Mouse (Mus musculus) hindbrain, embryonic 15.5 days (tissue): ENCODE data around the gene Efcab2. TPM values are rescaled to one million over a fixed set of nuclear protein-coding genes. Genes with fewer than 3 reads are reported as not detected.

Experiments
- ATAC-seq: fragments of 200-750 bp; cut with Nextera tagmentation; 2 replicates; pipeline ENCODE4 v1.8.0; 2017; ENCODE audit warnings: low read depth, moderate number of reproducible peaks, moderate TSS enrichment; ENCODE audit not compliant: low FRiP score
- H3K27ac ChIP-seq: fragments of 300-500 bp; sonication (generic); replicated peaks from 2 replicates; pipeline ENCODE4 v1.5.1; 2015; ENCODE audit warnings: mild to moderate bottlenecking, inconsistent platforms
- H3K27me3 ChIP-seq: fragments of 300-500 bp; sonication (generic); 2 replicates; pipeline ENCODE4 v1.6.1; 2015; ENCODE audit warnings: control low read depth, inconsistent platforms
- H3K36me3 ChIP-seq: fragments of 300-500 bp; sonication (generic); 2 replicates; pipeline ENCODE4 v1.6.1; 2015; ENCODE audit warnings: control low read depth, inconsistent platforms
- H3K4me1 ChIP-seq: fragments of 300-500 bp; sonication (generic); replicated peaks from 2 replicates; pipeline ENCODE4 v1.6.1; 2015; ENCODE audit warnings: control low read depth, inconsistent platforms
- H3K4me2 ChIP-seq: fragments of 300-500 bp; sonication (generic); 2 replicates; pipeline ENCODE4 v1.6.1; 2015; ENCODE audit warnings: moderate library complexity, mild to moderate bottlenecking, inconsistent platforms
- H3K4me3 ChIP-seq: fragments of 300-500 bp; sonication (generic); 2 replicates; pipeline ENCODE4 v1.5.1; 2015; ENCODE audit warnings: mild to moderate bottlenecking, inconsistent platforms
- H3K9ac ChIP-seq: fragments of 300-500 bp; sonication (generic); 2 replicates; pipeline ENCODE4 v1.6.1; 2015; ENCODE audit warnings: inconsistent platforms
- H3K9me3 ChIP-seq: fragments of 300-500 bp; sonication (generic); 2 replicates; pipeline ENCODE4 v1.6.1; 2016; ENCODE audit warnings: control low read depth, inconsistent platforms
- WGBS: fragments of 180-500 bp; shearing (Covaris S2); methylation state at CpG from one replicate; pipeline ENCODE4 v1.1.7; 2015; 5-methylcytosine and 5-hydroxymethylcytosine counted together
- polyA plus RNA-seq: library from polyadenylated mRNA; unstranded; fragments of >200 nt; fragmentation: Nextera tagmentation; extraction: Ambion mirVana; gene quantifications from 2 replicates; pipeline ENCODE4 v1.2.1, GENCODE M21; 2015

Efcab2 gene
- polyA plus RNA-seq, 1 experiment from 2014 or later, result 11.2 TPM

DNA sequence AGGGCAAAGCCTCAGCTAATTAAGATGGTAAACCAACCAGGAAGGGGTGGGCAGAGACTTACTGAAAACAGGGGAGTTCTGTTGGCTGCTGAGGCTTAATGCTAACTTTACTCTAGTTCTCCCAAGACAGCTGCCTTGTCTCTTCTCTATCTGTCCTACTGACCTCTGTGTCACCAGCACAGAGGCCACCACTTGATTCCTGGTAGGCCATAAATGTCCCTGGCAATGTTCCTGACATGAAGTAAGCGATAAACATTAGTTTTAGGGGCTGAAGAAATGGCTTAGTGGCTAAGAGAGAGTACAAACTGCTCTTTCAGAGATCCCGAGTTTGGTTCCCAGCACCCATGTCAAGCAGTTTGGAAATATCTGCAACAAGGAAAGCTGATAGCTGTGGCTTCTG lies 29.0 kb upstream of the Efcab2 start:
- Histone ChIP-seq H3K4me1 (no peaks in the 10 kb centered on the region), H3K27me3 (no peaks in the 10 kb centered on the region), H3K36me3 (no peaks in the 10 kb centered on the region), H3K4me2 (no peak overlapping the region), H3K27ac (no peak overlapping the region), H3K9me3 (no peaks in the 10 kb centered on the region), H3K4me3 (no peak overlapping the region), H3K9ac (no peak overlapping the region)
- 77% methylated on average over 2 of the region's 2 CpGs for WGBS
- no peak for ATAC-seq

DNA sequence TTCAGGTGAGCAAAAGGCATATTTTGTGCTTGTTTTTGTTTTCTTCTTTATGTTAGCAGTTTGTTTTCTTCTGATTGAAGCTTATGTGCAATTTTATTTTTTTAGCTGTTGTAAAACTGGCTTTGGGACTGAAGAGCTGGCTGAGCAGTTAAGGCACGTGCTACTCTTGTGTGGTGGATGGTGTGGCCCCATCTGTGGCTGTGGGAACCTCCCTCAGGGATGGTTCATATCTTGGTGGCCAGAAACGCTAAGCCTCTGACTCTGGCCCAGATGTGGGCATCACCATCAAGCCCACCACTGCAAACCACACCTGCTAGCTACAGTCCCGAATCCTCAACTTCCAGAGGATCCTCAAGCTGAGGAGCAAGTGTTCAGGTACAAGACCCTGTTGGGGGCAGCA lies 27.8 kb upstream of the Efcab2 start:
- Histone ChIP-seq H3K27me3 (no peaks in the 10 kb centered on the region), H3K4me3 (no peak overlapping the region), H3K27ac (no peak overlapping the region), H3K36me3 (no peaks in the 10 kb centered on the region), H3K4me1 (no peaks in the 10 kb centered on the region), H3K4me2 (no peak overlapping the region), H3K9me3 (no peaks in the 10 kb centered on the region), H3K9ac (no peak overlapping the region)
- 79% methylated on average over 3 of the region's 3 CpGs for WGBS
- no peak for ATAC-seq

DNA sequence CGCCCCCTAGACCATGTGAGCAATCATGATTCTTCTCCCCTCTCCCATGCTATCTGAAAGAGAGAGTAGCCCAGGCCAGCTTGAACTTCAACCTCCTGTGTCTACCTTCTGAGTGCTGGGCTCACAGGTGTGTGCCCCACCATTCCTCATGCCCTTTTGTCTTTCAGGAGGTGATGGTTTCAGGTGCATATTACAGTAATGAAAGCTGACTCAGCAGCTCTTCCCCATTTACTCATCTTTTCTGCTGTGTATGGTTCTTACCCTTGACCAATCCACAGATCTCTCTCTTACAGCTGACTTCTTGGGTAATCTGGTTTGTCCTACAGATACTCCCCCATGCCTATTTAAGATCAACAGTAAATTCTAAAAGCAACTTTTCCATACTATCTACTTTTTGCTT lies 26.7 kb upstream of the Efcab2 start:
- Histone ChIP-seq H3K4me1 (no peaks in the 10 kb centered on the region), H3K9ac (no peak overlapping the region), H3K9me3 (no peaks in the 10 kb centered on the region), H3K27me3 (no peaks in the 10 kb centered on the region), H3K36me3 (no peaks in the 10 kb centered on the region), H3K4me3 (no peak overlapping the region), H3K4me2 (no peak overlapping the region), H3K27ac (no peak overlapping the region)
- WGBS, result 75% methylated on average over 1 of the region's 1 CpGs
- no peak for ATAC-seq

DNA sequence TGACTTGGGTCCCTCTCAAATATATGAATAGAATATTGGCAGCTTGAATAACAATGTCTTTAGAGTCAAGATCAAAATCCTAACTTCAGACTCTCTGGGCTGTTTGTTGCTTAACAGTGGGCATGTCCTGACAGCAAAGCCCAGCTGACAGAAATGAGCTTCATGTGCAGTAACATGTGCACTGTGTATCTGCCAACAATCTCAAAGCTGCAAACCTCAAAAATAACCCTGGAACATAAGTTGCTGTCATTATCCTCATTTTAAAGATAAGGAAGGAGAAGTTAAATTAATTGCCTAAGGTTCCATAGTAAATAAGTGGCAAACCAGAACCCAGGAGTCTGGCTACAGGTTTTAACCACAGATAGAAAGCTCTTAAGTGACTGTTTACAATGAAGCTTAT lies 23.7 kb upstream of the Efcab2 start:
- no peak overlapping the region for H3K4me2 ChIP-seq
- H3K9ac ChIP-seq, result no peak overlapping the region
- H3K36me3 ChIP-seq, result no peaks in the 10 kb centered on the region
- H3K4me1 ChIP-seq, result no peaks in the 10 kb centered on the region
- no peak overlapping the region for H3K4me3 ChIP-seq
- ATAC-seq, result no peak
- H3K27ac ChIP-seq, result no peak overlapping the region
- no peaks in the 10 kb centered on the region for H3K27me3 ChIP-seq
- no peaks in the 10 kb centered on the region for H3K9me3 ChIP-seq

DNA sequence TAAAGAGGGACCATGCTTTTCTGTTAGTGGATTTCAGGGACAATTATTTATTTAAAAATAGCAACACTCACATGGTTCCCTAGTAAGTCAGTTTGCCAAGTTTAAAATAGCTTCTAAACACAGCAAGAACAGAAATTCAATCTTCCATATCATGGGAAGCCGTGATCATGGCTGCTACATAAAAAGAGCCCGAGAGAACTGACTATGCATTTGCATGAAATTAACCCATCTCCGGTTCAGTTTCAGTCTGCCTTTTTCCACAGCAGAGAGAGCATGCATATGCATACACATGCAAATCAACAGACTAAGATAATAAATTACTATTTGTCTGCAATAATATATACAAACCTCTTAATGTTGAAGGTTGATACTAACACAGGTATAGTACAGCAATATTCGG lies 17.1 kb upstream of the Efcab2 start:
- H3K4me3 ChIP-seq, result no peak overlapping the region
- no peak overlapping the region for H3K27ac ChIP-seq
- no peak overlapping the region for H3K4me2 ChIP-seq
- no peaks in the 10 kb centered on the region for H3K36me3 ChIP-seq
- H3K27me3 ChIP-seq, result no peaks in the 10 kb centered on the region
- no peaks in the 10 kb centered on the region for H3K9me3 ChIP-seq
- no peak overlapping the region for H3K9ac ChIP-seq
- WGBS, result 52% methylated on average over 4 of the region's 4 CpGs
- ATAC-seq, result no peak
- H3K4me1 ChIP-seq, result no peaks in the 10 kb centered on the region

DNA sequence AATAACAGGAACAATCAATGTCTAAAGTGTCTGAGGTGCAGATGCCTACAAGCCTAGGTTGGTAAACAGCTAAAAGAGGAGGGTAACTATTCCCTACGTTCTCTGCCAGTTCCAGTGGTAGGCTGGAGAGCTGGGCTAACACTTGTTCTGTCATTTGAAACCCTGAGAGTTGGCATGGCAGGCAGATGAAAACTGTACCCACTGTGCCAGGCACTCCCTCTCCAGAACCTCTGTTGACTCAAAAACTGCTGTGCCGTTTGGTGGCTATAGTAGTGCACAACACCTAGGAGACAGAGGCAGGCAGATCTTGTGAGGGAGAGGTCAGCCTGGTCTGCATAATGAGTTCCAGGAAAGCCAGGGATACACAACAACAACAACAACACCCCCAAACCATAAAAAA lies 16.5 kb upstream of the Efcab2 start:
- no peak overlapping the region for H3K4me2 ChIP-seq
- no peak for ATAC-seq
- no peak overlapping the region for H3K4me3 ChIP-seq
- no peaks in the 10 kb centered on the region for H3K9me3 ChIP-seq
- no peaks in the 10 kb centered on the region for H3K36me3 ChIP-seq
- no peak overlapping the region for H3K9ac ChIP-seq
- WGBS, result 66% methylated on average over 2 of the region's 2 CpGs
- no peaks in the 10 kb centered on the region for H3K27me3 ChIP-seq
- H3K27ac ChIP-seq, result no peak overlapping the region
- H3K4me1 ChIP-seq, result no peaks in the 10 kb centered on the region

DNA sequence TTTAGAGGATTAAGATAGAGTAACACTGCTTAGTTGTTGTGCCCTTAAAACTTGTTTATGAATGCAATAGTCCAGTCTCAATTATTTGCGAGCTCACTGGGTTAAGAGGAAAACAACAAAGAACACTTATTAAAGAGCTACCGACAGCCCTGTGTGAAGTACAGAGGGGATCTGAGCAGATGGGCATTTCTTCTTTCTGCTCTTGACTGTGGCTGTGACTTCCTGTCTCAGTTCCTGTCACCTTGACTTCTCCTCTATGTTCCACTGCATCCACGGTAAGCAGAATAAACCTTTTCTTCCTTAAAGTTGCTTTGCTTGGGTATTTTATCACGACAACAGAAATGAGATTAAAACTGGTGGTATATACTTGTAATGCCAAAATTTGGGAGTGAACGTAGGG lies 12.9 kb upstream of the Efcab2 start:
- Histone ChIP-seq H3K27ac (no peak overlapping the region), H3K9ac (no peak overlapping the region), H3K27me3 (no peaks in the 10 kb centered on the region), H3K36me3 (no peaks in the 10 kb centered on the region), H3K9me3 (no peaks in the 10 kb centered on the region), H3K4me2 (no peak overlapping the region), H3K4me3 (no peak overlapping the region), H3K4me1 (no peaks in the 10 kb centered on the region)
- WGBS, result 73% methylated on average over 5 of the region's 5 CpGs
- no peak for ATAC-seq

DNA sequence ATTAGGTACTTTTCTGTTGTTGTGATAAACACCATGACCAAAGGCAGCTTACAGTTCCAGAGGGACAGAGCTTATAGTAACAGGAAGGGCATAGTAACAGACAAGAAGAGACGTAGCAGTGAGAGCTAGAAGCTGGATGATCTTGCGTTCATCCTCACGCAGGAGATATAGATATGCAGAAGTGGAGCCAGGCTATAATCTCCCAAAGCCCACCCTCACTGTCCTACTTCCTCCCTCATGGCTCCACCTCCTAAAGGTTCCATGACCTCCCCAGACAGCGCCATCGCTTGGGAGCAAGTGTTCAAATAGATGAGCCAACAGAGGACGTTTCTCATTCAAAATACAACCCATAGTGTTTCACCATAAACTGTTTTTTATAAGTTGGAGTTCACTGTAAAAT lies 10.8 kb upstream of the Efcab2 start:
- Histone ChIP-seq H3K27ac (no peak overlapping the region), H3K9me3 (no peaks in the 10 kb centered on the region), H3K36me3 (no peaks in the 10 kb centered on the region), H3K4me2 (no peak overlapping the region), H3K4me3 (no peak overlapping the region), H3K4me1 (0 out of 2 replicates have a peak, but pooled peaks cover 5% of the 10 kb centered on the region), H3K27me3 (no peaks in the 10 kb centered on the region), H3K9ac (no peak overlapping the region)
- ATAC-seq, result no peak
- 92% methylated on average over 6 of the region's 6 CpGs for WGBS

DNA sequence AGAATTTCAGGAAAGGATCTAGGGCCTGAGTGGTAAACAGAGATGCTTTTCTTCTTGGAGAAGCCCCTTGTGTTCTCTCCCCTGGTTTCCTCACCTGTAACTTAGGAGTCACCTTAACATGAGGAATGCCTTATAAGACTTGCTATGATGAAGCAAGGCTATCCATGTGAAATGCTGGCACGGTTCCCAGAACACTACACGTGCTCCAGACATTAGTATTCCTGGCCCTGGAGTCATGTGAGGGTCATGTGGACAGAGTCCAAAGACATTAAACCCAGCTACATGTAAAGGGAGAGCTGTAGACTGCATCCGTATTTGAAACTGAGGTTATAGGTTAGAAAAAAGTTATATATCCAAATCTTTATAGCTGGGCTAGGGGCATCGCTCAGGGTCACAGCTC lies 9.5 kb upstream of the Efcab2 start:
- no peaks in the 10 kb centered on the region for H3K27me3 ChIP-seq
- no peak overlapping the region for H3K4me2 ChIP-seq
- no peak overlapping the region for H3K27ac ChIP-seq
- WGBS, result 72% methylated on average over 4 of the region's 4 CpGs
- H3K9ac ChIP-seq, result no peak overlapping the region
- H3K4me1 ChIP-seq, result 0 out of 2 replicates have a peak, but pooled peaks cover 5% of the 10 kb centered on the region
- no peak for ATAC-seq
- no peaks in the 10 kb centered on the region for H3K36me3 ChIP-seq
- no peaks in the 10 kb centered on the region for H3K9me3 ChIP-seq
- no peak overlapping the region for H3K4me3 ChIP-seq

DNA sequence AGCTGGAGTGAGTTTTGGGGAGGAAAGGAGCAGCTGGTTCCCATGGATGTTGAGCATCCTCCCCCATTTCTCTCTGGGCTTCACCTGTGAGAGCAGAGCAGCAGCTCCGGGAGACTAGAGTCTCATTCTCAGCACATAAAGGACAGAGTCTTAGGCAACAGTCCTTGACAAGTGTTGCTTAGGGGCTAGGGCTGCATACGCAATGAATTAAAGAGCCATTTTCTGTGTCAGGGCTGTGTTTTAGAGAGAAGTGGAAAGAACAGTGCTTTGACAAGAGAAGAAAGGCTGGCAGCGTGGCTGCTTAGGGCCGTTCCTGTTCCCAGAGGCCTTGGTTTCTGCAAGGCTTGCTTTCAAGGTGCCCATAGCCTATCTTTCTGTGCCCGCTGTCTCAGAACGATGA lies 6.0 kb upstream of the Efcab2 start:
- Histone ChIP-seq H3K4me2 (no peak overlapping the region), H3K4me3 (no peak overlapping the region), H3K4me1 (0 out of 2 replicates have a peak, but pooled peaks cover 5% of the 10 kb centered on the region), H3K27ac (0 out of 2 replicates have a peak overlapping the region, but pooled peaks have one; percentile 14), H3K9me3 (no peaks in the 10 kb centered on the region), H3K9ac (no peak overlapping the region), H3K36me3 (no peaks in the 10 kb centered on the region), H3K27me3 (no peaks in the 10 kb centered on the region)
- WGBS, result 66% methylated on average over 6 of the region's 6 CpGs
- no peak for ATAC-seq

DNA sequence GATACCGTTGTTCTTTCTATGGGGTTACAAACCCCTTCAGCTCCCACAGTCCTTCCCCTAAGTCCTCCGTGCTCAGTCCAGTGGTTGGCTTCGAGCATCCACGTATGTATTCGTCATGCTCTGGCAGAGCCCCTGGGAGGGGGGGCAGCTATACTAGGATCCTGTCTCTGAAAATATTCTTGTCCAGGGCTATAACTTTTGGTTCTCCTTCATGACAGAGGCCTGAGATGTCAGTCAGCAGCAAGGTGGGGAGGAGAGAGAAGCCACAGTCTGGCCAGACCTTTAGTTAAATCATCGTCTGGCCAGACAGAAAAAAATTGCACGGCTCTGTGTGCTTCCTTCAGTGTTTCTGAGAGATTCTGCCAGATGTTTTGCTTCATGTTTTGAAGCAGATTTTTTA lies 5.2 kb upstream of the Efcab2 start:
- Histone ChIP-seq H3K9ac (no peak overlapping the region), H3K27ac (no peak overlapping the region), H3K36me3 (no peaks in the 10 kb centered on the region), H3K4me2 (no peak overlapping the region), H3K4me3 (no peak overlapping the region), H3K9me3 (no peaks in the 10 kb centered on the region), H3K27me3 (no peaks in the 10 kb centered on the region), H3K4me1 (0 out of 2 replicates have a peak, but pooled peaks cover 5% of the 10 kb centered on the region)
- WGBS, result 74% methylated on average over 7 of the region's 7 CpGs
- no peak for ATAC-seq

DNA sequence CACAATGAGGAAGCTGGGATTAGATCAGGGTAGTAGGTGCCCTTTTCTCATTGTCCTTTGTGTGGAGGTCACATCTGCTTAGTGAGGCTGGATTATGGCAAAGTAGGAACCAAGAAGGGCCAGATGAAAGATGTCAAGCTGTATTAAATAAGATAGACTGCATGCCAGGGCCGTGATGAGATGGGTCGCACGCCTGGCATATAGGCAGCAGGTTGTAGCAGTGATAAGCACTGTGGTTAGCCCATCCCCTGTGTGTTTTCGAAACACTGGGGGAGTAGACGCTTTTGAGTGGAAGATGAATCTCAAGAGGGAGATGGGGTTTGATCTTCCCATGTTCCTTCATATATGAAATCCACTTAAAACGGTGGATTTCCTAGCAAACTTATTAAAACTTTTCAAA lies 3.9 kb upstream of the Efcab2 start:
- Histone ChIP-seq H3K9ac (no peak overlapping the region), H3K9me3 (no peaks in the 10 kb centered on the region), H3K27ac (no peak overlapping the region), H3K4me3 (no peak overlapping the region), H3K27me3 (no peaks in the 10 kb centered on the region), H3K36me3 (no peaks in the 10 kb centered on the region), H3K4me1 (0 out of 2 replicates have a peak, but pooled peaks cover 5% of the 10 kb centered on the region), H3K4me2 (no peak overlapping the region)
- ATAC-seq, result no peak
- WGBS, result 94% methylated on average over 6 of the region's 6 CpGs

DNA sequence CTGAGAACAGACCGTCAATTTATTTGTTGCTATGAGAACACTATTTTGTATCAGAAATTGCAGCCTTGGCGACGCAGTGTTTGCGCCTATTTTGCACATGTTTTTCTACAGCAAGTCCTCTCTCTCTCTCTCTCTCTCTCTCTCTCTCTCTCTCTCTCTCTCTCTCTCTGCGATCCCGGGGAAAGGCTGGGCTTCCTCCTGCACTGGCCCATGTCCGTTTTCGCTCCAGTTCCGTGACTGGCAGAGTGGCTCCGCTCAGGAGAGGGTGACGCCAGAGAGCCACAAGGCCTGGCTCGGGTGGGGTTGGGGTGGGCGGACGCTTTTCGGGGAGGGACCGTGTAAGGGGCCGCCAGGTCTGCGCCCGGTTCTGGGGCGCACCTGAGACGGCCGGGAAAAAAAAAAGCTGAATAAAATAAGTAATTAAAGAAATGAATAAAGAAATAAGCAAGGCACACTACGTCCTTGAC lies 407 bp upstream of the Efcab2 start:
- Histone ChIP-seq H3K36me3 (no peaks in the 10 kb centered on the region), H3K4me1 (no peaks in the 10 kb centered on the region), H3K27me3 (no peaks in the 10 kb centered on the region), H3K9ac (peak overlapping the region; percentile 87), H3K27ac (peak overlapping the region; percentile 99), H3K4me3 (peak overlapping the region; percentile 68), H3K9me3 (no peaks in the 10 kb centered on the region), H3K4me2 (peak overlapping the region; percentile 69)
- peak; percentile 88 for ATAC-seq
- WGBS, result under 1% methylated on average over 17 of the region's 23 CpGs
